Comparison of ENCODE assay signal across 8 mouse cellular contexts in genomic region chr16:96671603-96672374, GRCm38 (mm10).
DNase-seq lines count a peak whose midpoint lies in the region; ATAC-seq lines count a peak whose summit lies in the region.

No protein-coding gene starts in this region.

- H3K4me2 ChIP-seq in heart, embryonic 12.5 days = no peak overlapping the region
- H3K4me2 ChIP-seq in midbrain, embryonic 14.5 days (ENCODE audit: low read length) = no peak overlapping the region

- no peaks in the 10 kb centered on the region for H3K4me1 ChIP-seq in heart, embryonic 10.5 days
- H3K4me1 ChIP-seq in heart, embryonic 12.5 days (replicated peaks) = no peaks in the 10 kb centered on the region
- peaks cover 5% of the 10 kb centered on the region; the same call in 1 of the 2 replicates for H3K4me1 ChIP-seq in midbrain, embryonic 14.5 days (ENCODE audit: control insufficient read depth, insufficient read depth, low read length)
- H3K4me1 ChIP-seq in midbrain, embryonic 10.5 days = peaks cover 8% of the 10 kb centered on the region

- H3K27ac ChIP-seq in heart, embryonic 10.5 days = no peak overlapping the region
- no peak overlapping the region for H3K27ac ChIP-seq in heart, embryonic 12.5 days (ENCODE audit: poor library complexity, severe bottlenecking)
- no peak overlapping the region for H3K27ac ChIP-seq in midbrain, embryonic 14.5 days (replicated peaks; ENCODE audit: low read depth, low read length)
- H3K27ac ChIP-seq in midbrain, embryonic 10.5 days (replicated peaks) = no peak overlapping the region

- ATAC-seq in heart, embryonic 12.5 days (ENCODE audit: insufficient number of reproducible peaks, low FRiP score) = no peak
- ATAC-seq in midbrain, embryonic 14.5 days (ENCODE audit: low FRiP score, low TSS enrichment) = no peak
- ATAC-seq in monocyte, adult 5-6 weeks (replicated peaks; ENCODE audit: insufficient number of reproducible peaks, low FRiP score, low TSS enrichment, poor library complexity, severe bottlenecking) = no peak

- H3K36me3 ChIP-seq in heart, embryonic 10.5 days = no peaks in the 10 kb centered on the region
- H3K36me3 ChIP-seq in heart, embryonic 12.5 days = no peaks in the 10 kb centered on the region
- no peaks in the 10 kb centered on the region for H3K36me3 ChIP-seq in midbrain, embryonic 14.5 days (ENCODE audit: control insufficient read depth, insufficient read depth, low read length)
- H3K36me3 ChIP-seq in midbrain, embryonic 10.5 days = no peaks in the 10 kb centered on the region

- H3K4me3 ChIP-seq in heart, embryonic 10.5 days = no peak overlapping the region
- H3K4me3 ChIP-seq in heart, embryonic 12.5 days = no peak overlapping the region
- no peak overlapping the region for H3K4me3 ChIP-seq in midbrain, embryonic 14.5 days (replicated peaks; ENCODE audit: low read depth, low read length)
- H3K4me3 ChIP-seq in midbrain, embryonic 10.5 days = no peak overlapping the region

- H3K27me3 ChIP-seq in heart, embryonic 10.5 days (ENCODE audit: insufficient read depth, poor library complexity, severe bottlenecking) = peaks cover 8% of the 10 kb centered on the region; the same call in 1 of the 2 replicates
- H3K27me3 ChIP-seq in heart, embryonic 12.5 days (replicated peaks) = peaks cover 6% of the 10 kb centered on the region; the same call in 1 of the 2 replicates
- no peaks in the 10 kb centered on the region for H3K27me3 ChIP-seq in midbrain, embryonic 14.5 days (ENCODE audit: control insufficient read depth, insufficient read depth, low read length)
- H3K27me3 ChIP-seq in midbrain, embryonic 10.5 days (ENCODE audit: low read depth, poor library complexity, severe bottlenecking) = no peaks in the 10 kb centered on the region

- no peaks in the 10 kb centered on the region for H3K9me3 ChIP-seq in heart, embryonic 10.5 days
- H3K9me3 ChIP-seq in heart, embryonic 12.5 days (replicated peaks) = no peaks in the 10 kb centered on the region
- no peaks in the 10 kb centered on the region for H3K9me3 ChIP-seq in midbrain, embryonic 14.5 days (ENCODE audit: control insufficient read depth, low read length)
- H3K9me3 ChIP-seq in midbrain, embryonic 10.5 days (replicated peaks) = no peaks in the 10 kb centered on the region

- no peak overlapping the region for H3K9ac ChIP-seq in heart, embryonic 12.5 days
- no peak overlapping the region for H3K9ac ChIP-seq in midbrain, embryonic 14.5 days (replicated peaks; ENCODE audit: low read length)

- WGBS in heart, embryonic 10.5 days = 62% methylated on average over 11 of the region's 11 CpGs
- 61% methylated on average over 11 of the region's 11 CpGs for WGBS in heart, embryonic 12.5 days
- 63% methylated on average over 11 of the region's 11 CpGs for WGBS in midbrain, embryonic 14.5 days
- WGBS in midbrain, embryonic 10.5 days = 71% methylated on average over 11 of the region's 11 CpGs

- DNase-seq in heart, embryonic 10.5 days (ENCODE audit: low spot score) = peak; percentile 53
- peak; percentile 85 for DNase-seq in midbrain, embryonic 14.5 days
- no peak for DNase-seq in midbrain, embryonic 10.5 days (ENCODE audit: low spot score)
- peak; percentile 24 to 44 for DNase-seq in cerebellum, postnatal 25 days
- DNase-seq in layer of hippocampus, postnatal 14 days (ENCODE audit: low spot score in 2 of 2) = peak; percentile 47 to 63
- no peak for DNase-seq in spleen, postnatal 4 days (ENCODE audit: low spot score in 2 of 2)

Comparison
In these comparisons a context has a peak if more than half of its experiments do, and no peak if none do; other contexts are left out.
1. DNase-seq: peak in heart, embryonic 10.5 days (single experiment), midbrain, embryonic 14.5 days (single experiment), cerebellum, postnatal 25 days (2 of 2) and layer of hippocampus, postnatal 14 days (2 of 2); none in midbrain, embryonic 10.5 days (single experiment) and spleen, postnatal 4 days (0 of 2).